Comparison of ENCODE assay signal across 13 mouse cellular contexts in the genomic region with DNA sequence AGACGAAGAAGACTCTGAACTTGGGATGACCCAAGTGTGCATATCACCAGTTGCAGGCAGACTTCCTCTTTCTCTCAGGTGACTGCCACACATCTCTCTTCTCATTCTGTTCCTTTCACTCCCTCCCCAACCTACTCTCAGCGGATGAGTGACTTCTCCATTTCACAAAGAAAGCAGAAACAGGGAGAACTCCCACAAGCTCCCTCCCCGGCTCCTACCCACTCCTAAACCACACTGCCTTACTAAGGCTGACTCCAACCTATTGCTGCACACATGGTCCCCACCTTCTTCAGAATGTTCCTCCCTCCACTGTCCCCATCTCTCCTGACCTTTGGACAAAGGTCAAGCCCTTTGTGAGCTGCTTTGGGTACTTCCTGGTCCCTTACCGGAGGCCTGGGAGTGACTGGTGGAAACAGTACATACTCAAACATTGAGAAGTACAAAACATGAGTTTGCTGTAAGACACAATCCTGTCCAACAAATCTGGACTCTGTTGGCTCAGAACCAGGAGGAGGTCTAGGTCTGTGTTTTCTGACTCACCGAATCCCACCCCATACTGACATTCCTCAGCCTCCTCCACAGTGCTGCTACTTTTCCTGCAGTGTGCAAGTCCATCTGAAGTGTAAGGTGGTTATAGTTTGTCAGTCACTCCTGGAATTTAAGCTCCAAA.
DNase-seq lines count a peak whose midpoint lies in the region; ATAC-seq and TF ChIP-seq lines count a peak whose summit lies in the region.
"Had no signal": no experiment of that assay in that cellular context is flagged by ENCODE, and none has a peak within 500 bp of the region (broad histone marks: within the 10 kb centered on the region; RNA-seq: fewer than 3 reads in every experiment).

No protein-coding gene starts in this region.

- DNase-seq in gastrocnemius, adult 2 months, result no peak
- no peak for DNase-seq in gastrocnemius, postnatal 14 days
- no peak for DNase-seq in lung, adult 18-20 months
- DNase-seq in liver, postnatal 0 days, result no peak
- DNase-seq in cerebellum, postnatal 14 days, result no peak
- DNase-seq in left cerebral cortex, adult 2 months (ENCODE audit: extremely low spot score in 1 of 2, low spot score in 2 of 2), result no peak
- no peak for DNase-seq in kidney, adult 11 months
- DNase-seq: cerebellum, adult 2 months had no signal

- H3K36me3 ChIP-seq in lung, embryonic 16.5 days (ENCODE audit: control insufficient read depth, insufficient read depth, low read length), result peaks cover 3% of the 10 kb centered on the region; the same call in 1 of the 2 replicates
- H3K36me3 ChIP-seq in liver, postnatal 0 days (replicated peaks; ENCODE audit: insufficient read depth, low read length), result 0 out of 2 replicates have a peak, but pooled peaks cover 3% of the 10 kb centered on the region
- H3K36me3 ChIP-seq: neural tube, embryonic 15.5 days had no signal

- intact Hi-C loops in gastrocnemius, adult 2 months (cut with DNase I), result no loop called here
- intact Hi-C loops in gastrocnemius, postnatal 14 days (cut with DNase I; ENCODE audit: low total_unique reads), result no loop called here
- intact Hi-C loops in left cerebral cortex, adult 2 months (cut with DNase I), result no loop called here

- peaks cover 10% of the 10 kb centered on the region for H3K4me1 ChIP-seq in lung, embryonic 16.5 days (replicated peaks; ENCODE audit: control insufficient read depth, insufficient read depth, low read length)
- H3K4me1 ChIP-seq in liver, postnatal 0 days (ENCODE audit: insufficient read depth), result peaks cover 14% of the 10 kb centered on the region

- no peak for TF ChIP-seq EP300 in liver, postnatal 0 days (IDR thresholded peaks at IDR 0.05; ENCODE audit: low read depth)

- no peak overlapping the region for H3K9ac ChIP-seq in lung, embryonic 16.5 days (ENCODE audit: low read length)
- H3K9ac ChIP-seq in liver, postnatal 0 days (replicated peaks), result no peak overlapping the region
- H3K9ac ChIP-seq: neural tube, embryonic 15.5 days had no signal

- no peaks in the 10 kb centered on the region for H3K9me3 ChIP-seq in lung, embryonic 16.5 days (ENCODE audit: control insufficient read depth, low read length)
- H3K9me3 ChIP-seq in liver, postnatal 0 days (ENCODE audit: low read length), result no peaks in the 10 kb centered on the region
- H3K9me3 ChIP-seq: neural tube, embryonic 15.5 days had no signal

- no peak for TF ChIP-seq CTCF in gastrocnemius, adult 2 months (IDR thresholded peaks at IDR 0.05)
- no peak for TF ChIP-seq CTCF in liver, postnatal 0 days (IDR thresholded peaks at IDR 0.05; ENCODE audit: low read depth)
- no peak for TF ChIP-seq CTCF in left cerebral cortex, adult 2 months (IDR thresholded peaks at IDR 0.05)

- peak; percentile 46; the same call in 1 of the 2 replicates for ATAC-seq in lung, embryonic 16.5 days (ENCODE audit: low read depth)
- ATAC-seq in liver, postnatal 0 days, result peak; percentile 50
- ATAC-seq: hindbrain, postnatal 0 days; midbrain, embryonic 16.5 days had no signal

- H3K4me2 ChIP-seq in lung, embryonic 16.5 days (ENCODE audit: low read depth, low read length), result no peak overlapping the region
- no peak overlapping the region for H3K4me2 ChIP-seq in liver, postnatal 0 days (ENCODE audit: low read depth, low read length)
- H3K4me2 ChIP-seq: neural tube, embryonic 15.5 days had no signal

- H3K27ac ChIP-seq in gastrocnemius, adult 2 months, result peak overlapping the region; percentile 48; the same call in 1 of the 2 replicates
- H3K27ac ChIP-seq in lung, embryonic 16.5 days (ENCODE audit: low read length), result no peak overlapping the region
- peak overlapping the region; percentile 49; the same call in 1 of the 2 replicates for H3K27ac ChIP-seq in liver, postnatal 0 days (ENCODE audit: low read depth)
- no peak overlapping the region for H3K27ac ChIP-seq in left cerebral cortex, adult 2 months
- H3K27ac ChIP-seq: hindbrain, postnatal 0 days; macrophage; neural tube, embryonic 15.5 days had no signal

- H3K4me3 ChIP-seq in gastrocnemius, adult 2 months, result no peak overlapping the region
- no peak overlapping the region for H3K4me3 ChIP-seq in lung, embryonic 16.5 days (ENCODE audit: low read length)
- no peak overlapping the region for H3K4me3 ChIP-seq in liver, postnatal 0 days (ENCODE audit: low read depth, low read length)
- no peak overlapping the region for H3K4me3 ChIP-seq in left cerebral cortex, adult 2 months
- H3K4me3 ChIP-seq: neural tube, embryonic 15.5 days had no signal

- 73% methylated on average over 5 of the region's 5 CpGs for WGBS in lung, embryonic 16.5 days
- WGBS in liver, postnatal 0 days (ENCODE audit: insufficient replicate concordance), result 42% methylated on average over 5 of the region's 5 CpGs

- H3K27me3 ChIP-seq in lung, embryonic 16.5 days (ENCODE audit: control insufficient read depth, insufficient read depth, low read depth, low read length), result no peaks in the 10 kb centered on the region
- H3K27me3 ChIP-seq in liver, postnatal 0 days (ENCODE audit: insufficient read depth, low read length), result no peaks in the 10 kb centered on the region
- H3K27me3 ChIP-seq: neural tube, embryonic 15.5 days had no signal

Comparison
In these comparisons a context has a peak if more than half of its experiments do, and no peak if none do; other contexts are left out.
1. H3K27ac ChIP-seq: peak in gastrocnemius, adult 2 months (single experiment) and liver, postnatal 0 days (single experiment); none in lung, embryonic 16.5 days (single experiment) and left cerebral cortex, adult 2 months (single experiment).